Mouse (Mus musculus) urinary bladder, adult 18-20 months (tissue): ENCODE measurements at regions not wholly inside any gene's neighbourhood (a gene's known extent, or its start where the extent isn't known, plus 50 kb on each side); places are given as distances from the start of the nearest gene placed in this dataset.
A peak's percentile ranks its signal among the peaks of the same experiment; 100 is the strongest.

ENCODE experiments used
- DNase-seq, 2 experiments: peaks; one replicate each; pipeline ENCODE4 v3.0.0; 2022; ENCODE audit warnings: low spot score in 2 of 2, mixed read lengths in 2 of 2

DNA sequence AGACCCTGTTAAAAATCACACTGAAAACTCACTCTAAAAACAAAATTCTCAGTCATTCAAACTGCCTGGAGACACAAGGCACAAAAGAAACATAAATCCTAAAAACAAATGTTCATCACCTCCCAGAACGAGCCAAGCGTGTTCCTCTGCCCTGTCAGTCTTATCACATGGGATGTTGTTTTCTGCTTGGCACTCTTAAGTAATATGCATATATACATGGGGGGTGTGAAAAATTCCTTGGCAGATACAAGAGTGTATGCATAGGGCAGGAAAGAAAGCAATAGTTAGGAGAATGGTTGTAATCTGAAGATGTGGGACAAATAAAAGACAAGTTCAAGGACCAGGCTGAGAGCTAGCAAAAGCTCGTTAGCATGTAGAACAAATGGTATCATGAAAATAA is 179.4 kb downstream of the Qdpr start:
- no peak for DNase-seq

DNA sequence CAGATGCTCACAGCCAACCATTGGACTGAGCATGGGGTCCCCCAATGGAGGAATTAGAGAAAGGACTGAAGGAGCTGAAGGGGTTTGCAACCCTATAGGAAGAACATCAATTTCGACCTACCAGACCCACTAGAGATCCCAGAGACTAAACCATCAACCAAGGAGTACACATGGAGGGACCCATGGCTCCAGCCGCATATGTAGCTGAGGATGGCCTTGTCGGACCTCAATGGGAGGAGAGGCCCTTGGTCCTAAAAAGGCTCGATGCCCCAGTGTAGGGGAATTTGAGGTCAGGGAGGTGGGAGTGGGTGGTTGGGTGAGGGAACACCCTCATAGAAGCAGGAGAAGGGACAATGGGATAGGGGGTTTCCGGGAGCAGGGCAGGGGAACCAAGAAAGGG is 180.6 kb downstream of the Qdpr start:
- DNase-seq: no peak

DNA sequence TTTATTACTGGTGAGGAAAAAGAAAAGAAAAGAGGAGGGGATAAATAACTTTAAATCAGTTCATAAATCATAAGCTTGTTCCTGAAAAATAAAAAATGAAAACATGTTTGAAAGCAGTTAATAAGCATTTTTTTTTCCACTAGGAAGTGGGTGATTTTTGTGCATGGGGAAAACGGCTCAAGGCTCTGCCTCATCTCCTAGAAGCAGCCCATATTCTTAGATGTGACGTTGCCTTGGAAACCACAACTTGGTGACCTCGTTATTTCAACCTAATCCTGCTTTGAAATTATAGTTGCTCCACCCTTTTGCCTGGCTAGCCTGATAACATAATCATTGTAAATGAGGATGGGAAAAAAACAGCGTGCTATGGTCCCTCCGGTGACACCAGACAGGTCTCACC is 183.1 kb downstream of the Qdpr start:
- DNase-seq: no peak

DNA sequence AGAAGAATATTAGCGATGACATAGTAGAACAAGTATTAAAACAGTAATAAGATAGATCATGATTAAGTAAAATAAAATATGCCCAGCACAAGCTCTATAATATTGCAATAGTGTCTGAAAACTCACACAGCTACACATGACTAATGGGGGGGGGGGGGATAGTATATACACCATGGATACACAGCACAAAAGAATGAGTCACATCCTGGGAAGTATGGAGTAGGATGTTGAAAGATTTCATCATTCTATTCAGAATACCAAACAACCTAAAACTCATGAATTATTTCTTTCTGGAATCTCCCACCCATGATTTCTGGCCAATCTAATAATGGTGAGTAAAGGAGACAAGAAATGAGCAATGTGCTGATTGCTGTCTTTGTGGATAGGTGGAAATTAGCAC is 191.6 kb downstream of the Qdpr start:
- DNase-seq: no peak

DNA sequence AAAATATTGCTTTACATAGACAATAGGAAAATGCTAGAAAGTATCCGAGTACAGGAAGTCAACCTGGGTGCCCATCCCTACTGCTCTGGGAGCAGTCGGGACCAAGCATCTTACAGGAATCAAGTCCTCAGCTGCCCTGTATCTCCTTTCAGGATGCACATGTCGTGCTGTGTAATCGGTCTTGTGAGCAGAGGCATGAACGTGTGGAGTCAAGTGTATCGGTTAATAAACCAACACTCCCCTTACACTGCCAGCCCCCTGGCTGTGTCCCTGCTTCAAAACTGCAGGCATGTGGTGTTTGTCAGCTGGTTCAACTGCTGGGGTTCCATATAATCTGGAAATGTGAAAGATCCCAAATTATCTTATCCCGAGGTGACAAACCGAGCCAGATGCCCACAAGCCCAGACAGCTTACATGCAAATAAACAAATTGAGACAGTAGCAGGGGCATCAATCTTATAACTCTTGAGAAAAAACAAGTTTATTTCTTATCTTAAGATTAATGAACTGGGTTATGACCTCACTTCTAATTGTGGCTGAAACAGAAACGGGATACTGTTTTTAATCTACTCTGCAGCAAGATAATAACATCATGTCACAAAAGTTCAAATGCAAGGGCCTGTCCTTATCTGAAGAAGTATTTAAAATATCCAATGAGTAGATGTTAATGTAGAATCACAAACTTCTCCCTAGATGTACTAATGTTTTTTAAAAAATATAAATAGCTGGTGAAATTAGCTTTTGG is 193.6 kb downstream of the Qdpr start:
- no peak for DNase-seq

DNA sequence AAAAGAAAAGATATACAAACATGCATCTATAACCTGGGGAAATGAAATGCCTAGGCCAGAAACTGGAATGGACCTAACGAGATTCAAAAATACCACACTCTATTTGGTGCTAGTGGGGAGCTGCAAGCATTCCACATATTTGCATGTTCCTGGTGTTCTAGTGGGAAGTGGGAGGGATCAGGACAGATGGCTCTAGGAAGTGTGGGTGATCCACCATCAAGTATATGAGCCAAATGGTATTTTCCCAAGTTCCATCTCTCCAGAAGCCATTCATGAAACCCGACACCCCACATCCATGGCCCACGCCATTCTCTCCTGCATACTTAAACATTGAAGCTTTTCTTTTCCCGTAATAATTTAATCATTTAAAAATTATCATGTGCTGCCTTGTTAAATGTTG is 218.2 kb downstream of the Qdpr start:
- DNase-seq: no peak

DNA sequence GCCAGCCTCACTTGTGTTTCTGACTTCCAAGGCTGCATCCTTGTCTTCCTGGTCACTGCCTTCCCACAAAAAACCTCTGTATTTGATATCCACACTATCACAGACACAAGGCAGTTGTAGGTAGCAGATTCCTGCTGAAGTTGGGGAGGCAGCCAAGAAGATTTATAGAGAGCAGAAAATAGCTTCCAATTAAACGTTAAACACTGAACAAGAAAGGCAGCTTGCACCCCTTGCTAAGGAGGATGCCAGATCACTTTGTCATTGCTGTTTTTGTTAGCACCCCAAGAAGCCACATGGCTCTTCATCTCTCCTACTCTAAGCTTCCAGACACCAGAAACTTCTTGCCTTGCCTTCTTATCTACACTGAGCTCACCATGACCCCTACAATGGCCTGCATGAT is 219.9 kb downstream of the Qdpr start:
- DNase-seq: no peak

DNA sequence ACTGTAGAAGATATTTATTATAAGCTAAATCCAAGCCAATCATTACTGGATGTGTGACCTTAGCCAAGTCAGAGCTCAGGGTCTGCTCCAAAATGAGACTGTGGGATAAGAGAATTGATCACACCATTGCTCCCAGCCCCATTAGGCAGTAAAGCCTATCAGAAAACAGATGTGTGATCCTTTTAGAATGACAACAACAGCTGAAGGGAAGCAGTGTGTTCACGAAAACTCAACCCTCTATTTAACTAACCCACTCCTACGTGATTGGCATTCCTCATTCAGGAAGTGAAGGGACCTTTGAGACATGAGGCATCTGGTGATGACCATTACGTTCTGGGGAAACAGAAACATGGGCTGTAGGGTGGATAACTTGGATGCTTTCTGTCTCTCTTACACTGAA is 220.6 kb downstream of the Qdpr start:
- no peak for DNase-seq

DNA sequence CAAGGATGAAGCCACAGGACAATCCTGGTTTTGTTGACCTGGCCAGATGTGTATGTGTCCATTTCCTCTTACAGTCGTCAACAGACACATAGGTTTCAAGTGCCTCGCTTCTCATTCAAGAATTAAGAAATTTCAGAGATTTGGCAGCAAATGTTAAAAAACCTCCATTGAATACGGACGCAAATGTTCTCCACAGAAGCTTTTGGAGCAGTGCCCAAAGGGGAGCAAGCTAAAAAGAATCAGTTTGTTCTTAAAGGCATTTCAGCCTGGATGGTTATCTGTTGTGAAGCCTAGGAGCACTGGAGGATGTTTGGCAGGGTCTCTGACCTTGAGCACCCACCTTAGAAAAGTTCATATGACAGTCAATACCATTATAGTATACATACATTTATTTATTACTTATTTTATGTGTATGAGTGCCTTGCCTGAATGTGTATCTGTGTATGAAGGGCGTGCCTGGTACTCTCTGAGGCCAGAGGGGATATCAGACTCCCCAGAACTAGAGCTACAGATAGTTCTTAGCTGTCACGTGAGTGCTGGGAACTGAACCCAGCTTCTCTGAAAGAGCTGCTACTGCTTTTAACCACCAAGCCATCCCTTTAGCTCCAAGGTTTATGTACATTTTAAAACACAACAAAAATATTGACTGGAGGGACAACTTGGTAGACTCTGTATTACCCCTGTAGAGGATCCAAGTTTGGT is 221.7 kb downstream of the Qdpr start:
- no peak for DNase-seq

DNA sequence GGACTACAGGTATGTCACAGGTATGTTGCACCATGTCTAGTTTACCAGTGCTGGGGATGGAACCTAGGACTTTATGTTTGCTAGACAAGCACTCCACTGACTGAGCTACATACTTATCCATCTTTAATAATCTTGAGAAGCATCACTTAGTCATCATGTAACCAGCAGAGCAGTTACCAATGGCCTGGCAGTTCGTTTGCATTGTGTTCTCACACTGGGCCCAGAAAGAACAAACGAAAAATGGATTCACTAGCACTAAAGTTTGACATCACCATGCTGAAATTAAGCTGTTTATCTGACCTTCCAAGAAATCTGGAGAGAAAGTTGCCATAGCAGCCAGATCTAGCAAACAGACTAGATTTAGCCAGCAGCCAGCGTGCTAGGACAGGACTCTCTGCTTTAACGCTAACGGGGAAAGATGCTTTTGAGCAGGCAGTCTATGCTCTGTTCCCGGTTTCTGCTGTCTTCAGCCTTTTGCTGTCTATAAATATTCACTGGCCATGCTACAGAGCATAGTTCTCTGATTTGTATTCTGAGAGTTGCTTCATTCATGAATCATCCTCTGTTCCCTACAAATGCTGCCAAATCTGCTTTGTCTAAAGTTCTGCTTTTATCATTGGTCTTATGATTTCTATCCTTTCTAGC is 229.6 kb downstream of the Qdpr start:
- DNase-seq: peak in 1 of 2 experiments; percentile 40

DNA sequence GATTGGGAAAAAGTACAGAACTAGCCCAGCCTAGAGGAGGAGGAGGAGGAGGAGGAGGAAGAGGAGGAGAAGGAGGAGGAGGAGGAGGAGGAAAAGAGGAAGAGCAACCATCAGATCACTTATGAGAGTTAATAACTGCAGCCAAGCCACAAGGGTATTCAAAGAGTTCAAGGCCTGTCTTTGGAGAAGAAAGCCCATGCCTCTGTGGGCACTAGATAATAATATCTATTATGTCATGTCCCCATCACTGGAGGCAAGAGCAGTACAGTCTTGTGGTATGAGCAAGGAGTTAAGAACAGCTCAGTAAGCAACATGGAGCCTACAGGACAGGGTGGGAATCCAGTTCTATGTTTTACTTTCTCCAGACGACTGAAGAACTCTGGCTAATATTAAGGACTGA is 230.5 kb downstream of the Qdpr start:
- DNase-seq: no peak

DNA sequence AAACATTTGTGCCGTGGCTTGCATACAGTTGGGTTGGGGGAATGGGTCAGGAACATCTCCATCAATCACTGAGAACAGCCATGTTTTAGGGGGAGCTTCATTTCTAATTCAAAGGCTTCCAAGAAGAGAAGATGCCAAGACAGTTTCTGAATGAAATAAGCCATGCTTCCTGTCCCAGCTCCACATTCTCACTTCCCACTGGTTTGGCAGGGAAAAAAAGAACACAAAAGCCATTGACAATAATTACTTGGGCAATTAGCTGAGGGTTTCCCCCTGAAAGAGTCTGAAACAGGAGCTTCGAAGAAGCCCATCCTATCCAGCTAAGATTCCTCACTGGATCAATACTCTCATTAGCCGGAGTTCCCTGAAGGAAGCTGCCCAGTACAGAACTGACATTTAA is 230.9 kb downstream of the Qdpr start:
- no peak for DNase-seq

DNA sequence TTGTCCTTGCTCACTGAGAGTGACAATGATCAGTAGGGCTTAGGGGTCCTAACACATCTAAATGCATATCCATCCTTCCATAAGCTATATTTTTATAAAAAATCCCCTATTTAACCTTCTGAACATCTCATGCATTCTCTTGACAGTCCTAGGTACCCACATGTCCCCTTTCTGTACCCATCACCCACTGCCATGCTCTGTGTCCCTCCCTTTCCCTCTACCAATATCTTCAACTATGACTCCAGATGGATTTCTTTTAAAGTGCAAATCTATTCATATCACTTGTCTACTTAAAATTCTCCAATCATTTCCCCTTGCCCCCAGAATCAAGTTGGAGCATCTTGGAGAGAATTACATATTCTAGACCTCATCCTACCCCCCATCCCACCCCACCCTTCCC is 235.6 kb downstream of the Qdpr start:
- no peak for DNase-seq

DNA sequence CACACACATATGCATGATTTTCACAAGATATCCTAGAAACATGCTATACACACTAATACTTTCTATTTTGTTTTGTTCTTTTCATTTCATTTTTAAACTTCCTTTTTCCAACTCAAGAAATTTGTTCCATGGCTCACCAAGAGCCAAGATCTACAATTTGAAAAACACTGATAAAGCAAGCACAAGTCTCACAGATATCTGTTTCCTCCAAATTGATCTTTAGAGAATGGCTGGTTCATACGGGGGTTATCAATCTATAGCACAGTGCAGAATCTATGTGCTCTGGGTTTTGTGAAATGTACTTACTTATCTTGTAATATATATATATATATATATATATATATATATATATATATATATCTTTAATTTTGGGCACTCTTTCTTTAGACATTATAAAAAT is 251.6 kb downstream of the Qdpr start:
- DNase-seq: no peak

DNA sequence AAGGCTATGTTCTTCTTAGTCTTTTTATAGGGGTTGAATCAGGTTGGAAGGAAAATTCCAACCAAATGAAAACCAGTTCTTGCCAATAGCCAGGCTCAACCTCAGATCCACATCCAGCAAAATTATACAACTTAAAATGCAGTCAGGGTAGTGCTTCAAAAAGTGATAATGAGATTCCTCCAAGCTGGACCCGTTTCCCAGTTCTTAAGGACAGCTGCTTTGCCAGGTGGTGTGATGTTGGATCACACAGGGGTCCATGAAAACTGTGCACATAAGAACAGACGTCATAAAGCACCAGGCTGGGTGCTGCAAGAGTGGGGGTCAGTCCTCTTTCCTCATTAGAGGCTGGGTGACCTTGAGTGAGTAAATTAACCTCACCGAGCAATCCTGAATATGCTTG is 253.9 kb downstream of the Qdpr start:
- no peak for DNase-seq

DNA sequence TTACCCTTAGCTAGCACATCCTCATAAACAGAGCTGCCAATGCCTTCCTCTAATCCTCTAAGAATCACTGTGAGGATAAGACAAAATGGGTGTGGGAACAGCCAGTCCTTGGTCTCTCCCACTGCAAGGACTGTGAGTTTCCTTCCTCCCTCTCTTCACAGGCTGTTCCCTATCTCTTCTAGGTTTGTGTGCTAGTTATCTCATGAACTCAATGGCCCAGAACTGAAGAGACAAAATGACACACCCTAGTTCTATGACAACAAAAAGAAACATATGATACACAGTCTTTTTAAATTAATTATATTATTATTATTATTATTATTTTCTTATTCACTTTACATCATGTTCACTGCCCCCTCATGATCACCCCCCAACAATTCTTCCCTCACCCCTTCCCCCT is 257.7 kb downstream of the Qdpr start:
- no peak for DNase-seq

DNA sequence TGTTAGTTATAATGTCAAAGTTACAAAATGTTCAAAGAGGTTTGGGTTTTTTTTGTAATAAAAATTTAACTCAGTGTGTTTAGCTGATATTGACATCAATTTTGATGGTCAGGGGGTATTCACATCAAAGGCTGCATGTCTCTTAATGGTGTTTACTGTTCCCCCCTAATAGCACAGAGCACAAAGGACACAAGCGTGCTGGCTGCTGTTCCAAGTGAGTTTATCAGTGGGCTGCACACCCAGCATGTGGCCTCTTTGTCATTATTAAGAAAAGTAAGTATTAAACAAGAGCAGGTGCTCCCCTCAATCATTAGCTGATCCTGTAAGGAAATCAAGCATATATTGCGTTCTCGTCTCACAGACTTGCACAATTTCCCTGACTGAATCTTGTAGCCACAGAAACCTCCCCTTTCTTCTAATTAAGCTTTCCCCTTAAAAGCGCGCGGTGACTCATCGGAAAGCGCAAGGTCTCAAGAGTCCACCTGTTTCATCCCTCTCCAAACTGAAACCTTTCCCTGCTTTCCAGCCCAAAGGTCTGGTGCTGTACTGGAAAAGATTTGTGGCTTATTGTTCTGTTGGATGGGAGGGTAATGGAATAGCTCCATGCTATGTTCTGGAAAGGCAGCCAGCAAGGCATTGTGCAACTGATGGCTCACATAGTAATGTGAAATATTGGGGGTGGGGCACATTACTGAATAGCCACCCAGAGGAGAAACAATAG is 276.8 kb downstream of the Qdpr start:
- peak in 1 of 2 experiments; percentile 27 for DNase-seq

DNA sequence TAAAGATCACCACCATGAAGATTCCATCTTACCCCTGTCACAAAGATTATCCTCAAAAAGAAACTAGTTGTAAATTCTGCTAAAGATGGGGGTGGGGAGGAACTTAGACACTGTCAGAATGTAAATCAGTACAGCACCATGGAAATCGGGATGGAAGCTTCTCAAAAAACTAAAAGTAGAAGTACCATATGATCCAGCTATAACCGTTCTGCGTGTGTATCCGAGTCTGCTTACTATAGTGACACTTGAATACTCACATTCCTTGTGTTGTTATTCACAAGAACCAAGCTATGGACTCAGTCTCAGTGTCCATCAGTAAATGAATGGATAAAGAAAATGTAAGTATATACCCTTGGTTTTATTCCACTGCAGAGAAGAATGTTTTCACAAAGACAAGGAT is 290.8 kb downstream of the Qdpr start:
- no peak for DNase-seq

DNA sequence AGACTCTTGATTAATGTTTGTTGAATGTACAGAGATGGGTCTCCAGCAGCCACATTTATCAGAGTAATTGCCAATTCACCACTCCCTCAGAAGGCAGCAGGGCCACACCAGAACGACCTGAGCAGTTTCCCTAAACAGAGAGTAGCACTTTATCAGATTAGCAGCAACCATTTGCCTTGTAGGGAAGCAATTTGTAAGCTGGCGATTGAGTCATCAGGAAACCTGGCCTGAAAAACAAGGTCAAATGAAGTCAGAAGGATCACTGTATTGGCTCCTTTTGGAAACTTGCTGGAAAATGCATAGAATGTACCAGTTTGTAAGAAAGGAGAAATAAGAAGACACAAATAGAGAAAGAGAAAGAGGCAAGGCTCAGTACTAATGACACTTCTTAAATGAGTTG is 295.1 kb downstream of the Qdpr start:
- no peak for DNase-seq

DNA sequence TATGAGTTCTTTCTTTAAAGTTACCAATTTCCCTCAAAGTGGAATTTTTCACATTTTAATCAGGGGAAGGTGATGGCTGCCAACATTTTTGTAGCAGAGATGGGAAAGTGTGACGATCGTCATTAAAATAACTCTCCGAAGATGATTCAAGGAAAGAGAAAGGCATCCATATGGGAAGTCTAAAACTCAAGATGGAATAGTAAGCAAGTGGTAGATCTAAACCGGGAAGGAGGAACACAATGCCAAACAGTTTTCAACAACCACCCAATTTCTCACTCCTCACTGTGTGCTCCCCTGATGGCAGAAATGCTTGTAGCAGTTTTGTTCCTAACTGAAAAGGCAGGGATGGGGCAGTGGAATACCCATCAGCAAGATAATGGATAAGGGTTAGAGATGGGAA is 305.9 kb downstream of the Qdpr start:
- no peak for DNase-seq

DNA sequence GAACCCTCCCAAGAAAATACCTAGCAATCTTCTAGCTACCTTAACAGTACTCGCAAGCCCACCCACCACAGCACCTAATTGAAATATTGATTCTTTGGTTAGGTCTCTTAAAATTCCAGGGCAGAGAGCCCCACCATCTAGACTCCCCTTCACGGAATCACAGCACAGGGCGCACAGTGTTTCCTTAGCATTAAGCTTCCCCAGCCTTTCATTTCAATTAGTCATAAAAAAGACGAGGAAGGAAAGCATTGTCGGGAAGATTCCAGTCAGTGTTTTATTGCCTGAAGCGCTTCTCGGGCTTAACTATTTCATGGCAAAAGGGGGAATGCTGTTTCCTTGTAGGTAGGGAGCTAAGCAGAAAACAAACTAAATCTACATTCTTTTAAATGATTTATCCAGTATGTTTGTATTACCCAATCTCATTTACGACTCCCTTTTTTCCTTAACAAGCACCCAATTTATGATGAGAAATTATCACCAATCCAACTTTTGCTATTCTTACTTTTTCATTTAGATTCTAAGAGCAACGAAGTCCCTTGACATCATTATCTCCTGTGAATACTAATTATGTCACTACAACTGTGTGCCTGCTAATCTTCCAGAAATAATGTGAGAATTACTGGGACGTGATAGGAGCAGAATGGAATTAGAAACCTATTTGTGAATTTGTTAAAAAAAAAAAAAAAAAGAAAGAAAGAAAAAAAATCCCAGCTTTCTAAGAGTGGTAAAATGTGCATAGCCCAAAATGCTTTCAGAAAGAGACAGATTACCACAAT is 312.6 kb downstream of the Qdpr start:
- no peak for DNase-seq

DNA sequence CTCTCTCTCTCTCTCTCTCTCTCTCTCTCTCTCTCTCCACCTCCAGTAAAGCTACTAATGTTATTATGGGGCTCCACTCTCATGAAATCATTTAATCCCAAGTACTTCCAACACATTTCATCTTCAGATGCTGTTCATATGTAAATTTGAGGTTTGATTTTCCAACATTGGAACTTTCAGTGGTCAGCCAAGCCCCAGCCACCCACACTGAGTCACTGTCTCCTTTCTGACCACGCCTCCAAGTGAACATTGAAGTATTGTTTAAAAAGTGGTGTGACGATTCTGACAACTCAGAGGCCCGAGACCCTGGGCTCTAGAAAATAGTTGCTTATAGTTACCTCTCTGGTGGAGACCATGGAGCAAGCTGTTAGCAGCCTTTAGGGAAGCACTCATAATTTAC is 313.3 kb downstream of the Qdpr start:
- DNase-seq: no peak
